Mouse (Mus musculus): ENCODE results near the gene Ctse.
A peak's percentile ranks its signal among the peaks of the same experiment; 100 is the strongest.

Ctse gene

DNA sequence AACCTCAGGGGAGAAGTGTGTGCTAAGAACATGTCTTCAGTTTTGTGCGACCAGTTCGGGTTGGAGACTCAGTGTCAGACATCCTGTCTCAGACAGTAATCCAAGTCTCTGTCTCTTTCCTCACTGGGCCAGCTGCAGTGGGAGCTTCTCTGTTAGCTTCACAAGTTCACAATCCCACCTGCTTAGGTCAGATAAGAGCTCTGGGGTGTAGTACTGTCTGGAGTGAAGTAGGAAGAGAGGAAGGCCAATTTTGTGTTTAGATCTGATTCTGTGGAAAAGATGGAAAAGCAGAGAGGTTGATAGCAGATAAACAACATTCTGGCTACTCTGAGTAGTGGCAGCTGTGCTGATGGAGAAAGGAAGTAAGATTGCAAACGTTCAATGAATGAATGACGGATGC, 61.5 kb downstream of the Ctse start:
- DNase-seq (ENCODE audit: low read depth, low spot score), result no peak

DNA sequence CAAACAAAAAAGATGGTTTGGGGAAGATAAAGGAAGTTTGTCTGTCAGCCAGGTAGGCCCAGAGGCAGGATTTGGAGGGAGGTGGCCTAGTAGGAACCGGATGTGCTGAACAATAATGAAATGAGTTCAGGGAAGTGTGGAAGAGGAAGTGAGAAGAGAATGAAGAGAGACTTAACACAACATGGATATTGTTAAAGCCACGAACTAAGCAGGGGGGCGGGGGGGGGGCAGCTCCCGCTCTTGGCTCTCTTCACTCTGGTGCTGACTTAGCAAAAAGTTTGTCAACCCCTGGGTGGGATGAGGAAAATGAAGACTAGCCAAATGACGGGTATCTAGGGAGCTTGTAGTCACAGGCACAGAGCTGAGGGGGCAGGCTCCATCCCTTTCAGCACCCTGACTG, 62.3 kb downstream of the Ctse start:
- no peak for DNase-seq (ENCODE audit: low read depth, low spot score)

DNA sequence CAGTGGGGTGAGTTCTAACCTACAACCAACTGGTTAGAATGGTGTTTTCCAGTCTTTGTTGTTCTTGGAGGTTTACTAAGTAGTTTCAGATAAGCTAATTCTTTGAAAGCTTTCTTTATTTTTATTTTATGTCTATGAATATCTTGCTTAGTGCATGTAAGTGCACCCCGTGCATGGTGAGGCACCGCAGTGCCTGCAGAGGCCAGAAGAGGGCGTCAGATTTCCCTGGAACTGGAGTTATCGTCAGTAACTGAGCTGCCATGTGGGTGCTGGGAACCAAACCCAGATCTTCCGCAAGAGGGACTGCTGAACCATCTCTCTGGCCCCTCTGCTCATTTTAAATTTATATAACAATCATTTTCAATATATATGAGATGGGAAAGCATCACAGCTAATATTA, 63.3 kb downstream of the Ctse start:
- peak; percentile 44 for DNase-seq (ENCODE audit: low read depth, low spot score)

DNA sequence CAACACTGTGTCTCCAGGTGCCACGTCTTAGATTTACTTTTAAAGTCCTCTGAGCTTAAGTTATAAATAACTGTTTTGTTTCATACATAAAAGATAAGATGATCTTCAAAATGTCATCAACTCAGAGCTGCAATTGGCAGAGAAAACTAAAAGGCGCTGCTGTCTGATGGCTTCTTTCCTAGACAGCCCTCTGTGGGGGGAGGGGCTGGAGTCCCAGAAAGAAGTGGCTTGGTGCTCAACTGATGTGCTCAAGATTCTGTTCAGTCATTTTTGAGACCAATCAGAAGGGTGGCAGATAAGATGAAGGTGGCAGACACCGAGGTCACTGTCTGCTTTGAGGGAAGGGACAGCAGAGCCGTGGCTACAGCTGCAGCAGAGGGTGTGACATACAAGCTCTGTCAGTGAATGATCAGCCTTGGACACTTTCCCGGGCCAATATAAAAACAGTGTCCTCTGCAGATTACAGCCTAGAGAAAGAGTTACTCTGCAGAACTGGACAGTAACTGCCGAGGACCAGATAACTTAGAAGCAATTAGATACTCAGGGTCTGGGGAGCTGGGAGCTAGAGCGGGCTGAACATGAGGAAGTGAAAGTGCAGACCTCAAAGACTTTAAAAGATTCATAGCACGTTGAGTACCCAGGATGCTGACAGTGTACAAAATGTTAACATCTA, 64.1 kb downstream of the Ctse start:
- DNase-seq (ENCODE audit: low read depth, low spot score), result no peak

DNA sequence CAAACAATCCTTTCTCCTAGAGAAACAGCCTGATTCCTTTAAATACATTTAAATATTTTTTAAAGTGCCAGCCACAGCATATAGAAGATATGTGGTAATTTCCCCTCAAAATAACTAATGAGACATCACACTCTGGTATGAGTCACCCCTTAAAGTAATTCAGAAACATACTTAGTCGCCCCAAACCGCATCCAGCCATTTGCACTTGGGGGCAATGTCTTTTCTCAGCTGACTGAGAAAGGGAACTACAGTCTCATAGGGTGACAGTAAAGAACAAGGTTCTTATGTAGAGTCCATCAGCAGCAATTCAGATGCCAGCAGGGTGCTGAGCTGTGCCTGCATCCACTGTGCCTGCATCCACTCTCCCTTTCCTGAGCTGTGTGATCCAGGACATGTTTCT, 65.4 kb downstream of the Ctse start:
- no peak for DNase-seq (ENCODE audit: low read depth, low spot score)

DNA sequence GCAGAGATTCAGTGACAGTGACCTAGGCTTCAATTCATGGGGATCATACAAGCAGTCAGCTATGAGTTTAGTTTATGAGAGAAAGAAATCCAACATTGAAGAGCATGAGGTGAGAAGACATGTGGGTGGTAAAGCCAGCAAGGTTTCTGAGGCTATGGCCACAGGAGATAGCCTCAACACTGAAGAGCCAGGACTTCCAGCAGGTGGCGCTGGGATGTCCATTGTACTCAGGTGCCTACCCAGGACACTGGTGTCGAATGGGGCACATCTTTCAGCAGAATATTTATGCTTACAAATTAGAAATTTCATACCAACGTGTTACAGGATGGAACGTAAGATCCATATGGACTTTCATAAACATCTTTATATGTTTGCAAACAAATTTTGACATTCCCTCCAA, 70.2 kb downstream of the Ctse start:
- peak; percentile 52 for DNase-seq (ENCODE audit: low read depth, low spot score)

DNA sequence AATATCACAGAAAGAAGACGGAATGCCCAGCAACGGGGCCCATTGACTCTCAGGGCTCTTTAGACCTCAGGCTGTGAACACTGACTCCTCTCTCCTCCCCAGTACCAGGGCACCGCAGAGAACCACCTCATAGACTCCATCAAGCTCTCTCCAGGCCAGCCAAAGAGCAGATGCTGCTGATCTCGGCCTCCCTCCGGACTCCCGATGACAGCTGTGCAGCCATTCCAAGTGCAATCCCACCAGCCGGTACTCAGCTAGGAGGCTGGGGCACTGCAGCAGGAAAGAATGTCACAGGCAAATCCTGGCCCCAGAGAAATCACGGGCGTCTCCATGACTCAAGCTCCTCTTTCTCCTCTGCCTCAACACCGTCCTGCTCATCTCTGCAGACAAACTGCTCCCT, 73.4 kb downstream of the Ctse start:
- DNase-seq (ENCODE audit: low read depth, low spot score), result no peak

DNA sequence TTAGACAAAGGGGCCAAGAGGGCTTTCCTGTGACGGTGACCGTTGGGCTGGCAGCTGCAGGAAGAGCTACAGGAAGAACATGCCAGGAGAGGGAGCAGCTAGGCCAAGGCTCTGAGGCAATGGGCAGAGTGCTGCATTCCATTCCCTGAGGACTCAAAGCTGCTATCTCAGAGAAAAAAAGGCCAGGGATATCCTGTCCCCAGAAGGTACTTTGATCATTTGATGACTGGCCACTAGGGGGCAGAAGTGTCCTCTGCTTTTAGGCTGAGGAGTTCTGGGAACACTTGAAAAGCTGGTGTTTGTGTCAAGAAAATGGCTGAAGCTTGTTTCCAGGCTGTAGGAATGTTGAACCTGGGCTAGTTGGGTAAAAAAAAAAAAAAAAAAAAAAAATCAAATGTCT, 74.3 kb downstream of the Ctse start:
- DNase-seq (ENCODE audit: low read depth, low spot score), result peak; percentile 91

DNA sequence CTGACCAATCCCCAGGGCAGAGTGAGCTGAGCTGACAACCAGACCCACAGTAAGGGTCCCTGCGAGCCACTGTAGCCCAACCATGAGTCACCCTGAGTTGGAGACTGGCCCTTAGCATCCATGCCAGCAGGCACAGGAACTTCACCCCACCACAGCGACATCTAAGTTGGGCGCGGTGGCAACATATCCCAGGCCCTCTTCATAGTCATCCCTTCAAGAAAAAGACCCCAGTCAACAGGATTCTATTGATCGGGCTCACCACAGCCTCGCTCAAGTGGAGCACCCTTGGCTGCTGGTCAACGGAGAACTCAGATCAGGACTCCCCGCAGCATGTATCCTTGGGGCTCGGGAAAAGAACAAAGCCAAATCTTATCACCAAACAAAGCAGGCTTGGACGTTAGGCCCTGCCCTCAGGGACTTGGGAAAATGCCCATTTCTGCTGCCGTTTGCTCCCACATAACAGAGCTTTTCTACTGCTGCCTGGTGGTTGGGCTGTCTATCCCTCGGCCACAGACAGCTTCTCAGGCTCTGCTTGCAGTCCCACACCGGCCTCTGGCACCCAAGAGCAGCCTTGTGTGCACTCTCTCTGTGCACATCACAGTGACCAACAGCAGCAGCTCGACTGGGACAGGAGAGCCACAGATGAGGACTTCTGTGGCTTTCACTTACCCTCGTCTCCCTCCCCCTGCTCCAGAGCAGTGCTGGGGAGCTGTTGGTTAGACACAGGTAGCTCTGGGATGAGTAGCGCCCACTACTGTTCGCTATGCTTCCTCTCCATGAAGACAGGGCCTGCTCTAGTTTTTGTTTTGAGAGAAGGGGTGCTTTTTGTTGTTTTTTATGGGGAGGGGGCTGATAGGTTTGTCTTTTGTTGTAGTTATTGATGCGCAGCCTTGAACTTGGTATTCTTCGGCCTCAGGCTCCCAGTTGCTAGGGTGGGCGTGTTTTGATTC, 76.6 kb downstream of the Ctse start:
- DNase-seq (ENCODE audit: low read depth, low spot score), result peak; percentile 55

DNA sequence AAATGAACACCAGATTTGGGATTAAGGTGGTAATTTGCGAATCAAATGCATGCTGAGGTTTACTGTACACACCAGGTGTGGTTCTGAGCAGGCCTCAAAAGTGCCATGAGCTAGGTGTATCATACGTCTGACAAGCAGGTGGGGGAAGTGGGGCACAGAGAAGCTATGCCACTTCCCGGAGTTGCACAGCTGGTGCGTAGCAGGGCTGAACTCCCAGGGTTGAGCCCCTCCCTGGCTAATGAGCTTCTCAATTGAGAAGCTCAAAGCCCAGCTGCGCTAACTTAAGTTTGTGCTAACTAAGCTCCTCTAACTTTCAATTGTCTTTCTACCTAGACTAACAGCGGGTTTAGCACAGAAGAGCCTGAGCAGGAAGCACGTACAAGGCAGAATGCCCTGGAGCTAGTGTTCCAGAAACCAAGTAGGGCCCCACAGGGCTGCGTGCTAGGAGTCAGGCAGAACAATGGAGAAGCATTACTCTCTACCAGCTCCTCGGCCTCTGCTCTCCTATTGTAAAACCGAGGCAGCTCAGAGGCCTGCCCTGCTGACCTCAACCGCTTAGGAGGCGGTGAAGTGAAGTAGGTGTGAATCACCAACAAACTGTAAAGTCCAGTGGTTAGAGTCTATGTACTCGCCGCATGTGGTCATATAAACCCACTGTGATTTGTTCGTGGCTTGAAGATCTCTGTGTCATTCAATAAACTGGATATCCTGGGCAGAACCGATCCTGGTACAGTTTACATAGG, 81.0 kb downstream of the Ctse start:
- peak; percentile 84 for DNase-seq (ENCODE audit: low read depth, low spot score)

DNA sequence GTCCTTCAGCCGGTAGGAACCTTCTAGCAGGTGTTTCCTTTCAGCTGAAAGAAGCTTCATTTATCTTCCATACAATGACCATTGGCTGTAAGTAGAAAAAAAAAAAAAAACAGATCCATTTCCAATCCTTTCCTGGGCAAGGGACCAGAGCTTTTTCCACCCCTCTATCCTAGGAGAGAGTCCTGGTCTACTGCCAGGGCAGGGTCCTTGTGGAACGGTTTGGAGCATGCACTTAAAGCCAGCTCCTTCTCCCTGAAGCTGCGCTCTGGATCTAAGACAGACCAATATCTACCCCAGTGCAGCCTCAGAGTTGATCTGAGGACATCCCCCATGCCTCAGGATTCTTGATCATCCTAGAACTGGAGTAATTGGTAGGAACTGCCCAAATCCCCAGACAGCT, 83.9 kb downstream of the Ctse start:
- no peak for DNase-seq (ENCODE audit: low read depth, low spot score)

DNA sequence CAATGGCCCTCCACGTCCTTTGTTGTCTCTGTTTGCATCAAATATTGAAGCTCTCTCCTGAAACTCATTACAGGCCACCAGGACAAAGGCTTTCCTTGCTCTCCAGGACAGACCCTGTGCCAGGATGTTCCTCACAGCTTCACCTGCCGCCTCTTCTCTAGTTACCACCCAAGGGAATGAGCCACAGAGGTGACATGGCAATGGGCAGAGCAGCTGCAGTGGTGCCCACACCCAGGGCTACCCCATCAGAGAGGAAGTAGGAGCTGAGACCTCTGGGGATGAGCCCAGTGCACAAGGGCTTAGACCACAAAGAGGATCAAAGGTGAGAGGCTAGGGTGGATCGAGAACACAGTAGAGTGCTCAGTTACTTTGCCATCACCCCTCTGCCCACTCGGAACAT, 85.4 kb downstream of the Ctse start:
- DNase-seq (ENCODE audit: low read depth, low spot score), result no peak
